Mouse (Mus musculus): ENCODE results near the gene Jdp2.

Gene Jdp2

DNA sequence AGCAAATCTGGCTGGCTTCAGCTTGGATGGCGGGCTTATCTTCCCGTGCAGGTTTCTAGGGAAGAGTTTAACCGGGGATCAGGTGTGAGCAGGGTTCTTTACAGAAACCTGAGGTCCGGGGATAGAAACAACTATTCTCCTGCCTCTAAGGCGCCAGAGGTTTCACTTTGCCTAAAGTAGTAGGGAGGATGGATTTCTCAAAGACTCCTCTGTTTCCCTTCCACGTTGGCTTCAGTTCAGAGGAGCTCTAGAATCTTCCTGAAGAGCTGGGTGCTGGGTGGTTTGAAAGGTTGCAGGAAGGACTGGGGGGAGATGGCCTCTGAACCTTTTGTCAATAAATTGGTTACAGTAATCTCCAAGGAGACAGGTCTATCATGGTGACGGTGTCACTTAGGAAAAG, 1.8 kb downstream of the Jdp2 start:
- DNase-seq (ENCODE audit: extremely low read depth, low read depth, low spot score) = no peak

DNA sequence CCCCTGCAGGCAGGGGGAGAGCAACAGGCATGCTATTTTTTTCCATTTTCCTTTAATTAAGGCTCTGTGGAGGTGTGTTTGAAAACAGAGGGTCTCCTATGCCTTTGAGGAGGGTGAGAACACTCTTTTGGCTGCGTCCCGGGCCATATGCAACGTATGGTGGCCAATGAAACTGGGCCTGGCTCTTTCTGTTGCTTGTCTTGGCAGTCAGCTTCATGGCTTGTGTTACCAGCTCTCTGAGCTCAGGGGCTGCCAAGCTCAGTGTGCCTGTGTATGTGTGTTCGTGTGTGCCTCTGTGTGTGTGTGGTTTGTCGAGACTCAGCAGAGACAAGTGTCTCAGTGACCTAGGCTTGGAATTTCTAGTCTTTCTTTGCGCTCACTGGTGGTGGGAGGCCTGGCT, 2.7 kb downstream of the Jdp2 start:
- no peak for DNase-seq (ENCODE audit: extremely low read depth, low read depth, low spot score)

DNA sequence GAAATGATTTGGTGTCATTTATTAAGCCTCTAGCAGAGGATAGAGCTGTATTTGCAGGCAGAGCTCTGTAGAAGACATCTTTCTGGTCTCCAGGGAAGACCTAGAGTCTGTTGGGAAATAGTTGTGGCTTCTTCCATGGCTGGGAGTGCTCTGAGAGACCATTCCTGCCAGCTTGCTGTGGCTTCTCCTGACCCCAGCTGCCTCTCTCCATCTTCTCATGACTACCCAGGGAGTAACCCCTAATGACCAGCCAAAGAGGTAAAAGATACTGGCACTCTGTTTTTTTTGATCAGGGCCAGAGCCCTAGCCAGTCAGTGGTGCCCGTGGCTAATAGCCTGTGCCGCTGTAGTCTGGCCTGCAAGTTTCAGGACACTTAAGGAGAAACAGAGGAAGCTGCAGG, 3.3 kb downstream of the Jdp2 start:
- no peak for DNase-seq (ENCODE audit: extremely low read depth, low read depth, low spot score)

- DNase-seq (ENCODE audit: extremely low read depth, low read depth, low spot score) = no peak
These were observed 4.0 kb downstream of the Jdp2 start for GRCm38 (mm10) chr12:85602811-85603210.

DNA sequence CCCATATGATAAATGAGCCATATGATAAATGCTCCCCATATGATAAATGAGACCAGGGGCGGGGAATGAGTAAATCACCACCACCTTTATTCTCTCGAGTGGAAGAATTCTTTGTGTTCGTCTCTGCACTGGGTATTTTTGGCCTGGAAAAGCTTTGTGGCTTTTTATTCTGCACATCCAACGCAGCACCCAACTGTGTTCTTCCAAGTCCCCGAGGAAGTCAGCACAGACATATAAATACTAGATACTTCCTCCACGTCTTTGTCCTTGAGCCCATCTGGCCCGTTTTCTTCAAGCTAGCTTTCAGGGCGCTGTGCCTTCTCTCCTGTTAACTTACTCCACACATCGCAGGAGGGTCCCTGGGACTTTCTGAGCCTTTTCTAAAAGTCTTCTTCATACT, 4.9 kb downstream of the Jdp2 start:
- no peak for DNase-seq (ENCODE audit: extremely low read depth, low read depth, low spot score)

GRCm38 (mm10) chr12:85604301-85604998, 5.6 kb downstream of the Jdp2 start:
- DNase-seq (ENCODE audit: extremely low read depth, low read depth, low spot score) = no peak

- DNase-seq (ENCODE audit: extremely low read depth, low read depth, low spot score) = no peak
These were observed 9.0 kb downstream of the Jdp2 start for GRCm38 (mm10) chr12:85607519-85608449.

DNA sequence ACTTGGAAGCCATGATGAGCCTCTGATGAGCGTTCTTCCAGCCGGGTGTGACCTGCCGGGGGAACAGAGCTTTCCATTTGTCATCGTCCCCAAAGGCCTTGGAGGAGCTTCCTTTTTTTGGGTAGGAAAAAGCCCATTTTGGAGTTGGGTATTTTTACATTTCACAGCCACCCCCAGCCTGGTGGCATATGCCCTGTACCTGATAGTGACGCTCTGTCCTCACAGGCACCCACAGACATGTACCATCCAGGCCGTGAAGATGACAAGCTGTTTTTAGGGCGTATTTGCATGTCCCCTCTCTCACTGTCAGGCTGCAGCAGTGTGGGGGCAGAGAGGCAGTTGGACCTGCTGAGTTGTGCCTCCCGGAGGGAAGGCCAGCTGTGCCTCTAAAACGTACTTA, 11.3 kb downstream of the Jdp2 start:
- DNase-seq (ENCODE audit: extremely low read depth, low read depth, low spot score) = no peak

GRCm38 (mm10) chr12:85614090-85614489, 15.3 kb downstream of the Jdp2 start:
- DNase-seq (ENCODE audit: extremely low read depth, low read depth, low spot score) = peak; percentile 65

- no peak for DNase-seq (ENCODE audit: extremely low read depth, low read depth, low spot score)
These were observed 16.7 kb downstream of the Jdp2 start for GRCm38 (mm10) chr12:85615486-85615885.

GRCm38 (mm10) chr12:85617885-85618284, 19.1 kb downstream of the Jdp2 start:
- DNase-seq (ENCODE audit: extremely low read depth, low read depth, low spot score) = no peak

GRCm38 (mm10) chr12:85618430-85618829, 19.6 kb downstream of the Jdp2 start:
- no peak for DNase-seq (ENCODE audit: extremely low read depth, low read depth, low spot score)

GRCm38 (mm10) chr12:85619283-85619897, 20.6 kb downstream of the Jdp2 start:
- DNase-seq (ENCODE audit: extremely low read depth, low read depth, low spot score) = peak; percentile 56

DNA sequence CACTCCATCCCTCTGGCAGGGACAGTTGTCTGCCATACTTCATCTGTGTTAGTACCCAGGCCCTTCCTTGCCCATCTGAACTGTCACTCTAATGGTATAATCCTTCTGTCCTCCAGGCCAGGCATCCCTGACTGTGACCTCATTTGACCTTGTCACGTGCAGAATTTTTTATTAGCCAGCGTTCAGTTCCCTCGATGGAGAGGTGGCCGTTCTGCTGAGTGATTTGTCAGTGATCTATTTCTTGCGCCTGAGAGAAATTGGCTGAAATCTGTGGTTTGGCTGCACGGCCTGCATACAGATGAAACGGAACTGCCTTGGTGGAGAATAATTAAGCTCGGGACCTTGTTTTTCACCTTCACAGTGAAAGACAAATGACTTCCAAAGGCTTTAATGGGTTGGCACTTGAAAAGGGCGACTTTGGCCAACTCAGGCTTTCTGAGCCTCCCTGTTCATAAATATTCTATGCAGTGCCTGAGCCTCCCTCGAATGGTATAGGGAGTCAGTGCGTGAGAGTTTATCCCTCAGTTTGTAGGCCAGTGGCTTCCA, 21.1 kb downstream of the Jdp2 start:
- no peak for DNase-seq (ENCODE audit: extremely low read depth, low read depth, low spot score)

- no peak for DNase-seq (ENCODE audit: extremely low read depth, low read depth, low spot score)
These were observed 22.2 kb downstream of the Jdp2 start for GRCm38 (mm10) chr12:85621027-85621426.

- DNase-seq (ENCODE audit: extremely low read depth, low read depth, low spot score) = peak; percentile 46
These were observed 22.8 kb downstream of the Jdp2 start for GRCm38 (mm10) chr12:85621673-85622072.

DNA sequence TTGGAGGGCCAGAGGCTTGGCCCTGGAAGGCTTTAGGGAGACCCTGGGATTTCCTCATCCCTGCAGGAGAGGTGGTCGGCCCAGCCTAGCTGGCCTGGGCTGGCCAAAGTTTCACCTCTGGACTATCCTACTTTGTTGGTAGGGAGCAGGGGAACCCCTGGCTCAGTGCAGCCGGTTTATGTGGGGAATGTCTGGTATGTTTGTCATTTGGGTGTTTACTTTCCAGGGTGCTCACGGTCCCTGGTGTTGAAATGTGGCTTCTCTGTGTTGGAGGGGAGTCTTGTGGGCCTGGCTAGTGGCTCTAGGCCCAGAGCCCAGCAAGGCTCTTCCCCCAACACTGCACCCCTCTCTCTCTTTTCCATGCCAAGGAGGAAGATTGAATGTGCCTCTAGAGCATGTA, 24.9 kb downstream of the Jdp2 start:
- no peak for DNase-seq (ENCODE audit: extremely low read depth, low read depth, low spot score)

DNA sequence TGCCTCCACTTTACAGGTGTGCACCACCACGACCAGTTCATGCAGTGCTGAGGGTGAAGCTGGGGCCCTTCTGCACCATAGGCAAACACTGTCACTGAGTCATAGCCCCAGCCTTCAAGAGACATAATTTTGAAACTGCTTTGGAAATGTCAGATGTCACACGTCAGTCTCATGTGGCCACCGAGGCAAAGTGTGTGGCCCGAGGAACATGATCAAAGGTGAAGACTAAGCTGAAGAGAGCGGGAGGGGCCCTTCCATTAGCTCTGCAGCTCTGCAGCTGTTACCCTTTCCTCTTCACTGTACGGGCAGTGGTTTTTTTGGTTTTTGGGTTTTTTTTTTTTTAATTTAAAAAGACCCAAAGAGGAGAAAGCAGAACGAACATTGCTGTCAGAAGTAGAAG, 25.8 kb downstream of the Jdp2 start:
- no peak for DNase-seq (ENCODE audit: extremely low read depth, low read depth, low spot score)

GRCm38 (mm10) chr12:85625852-85626251, 27.0 kb downstream of the Jdp2 start:
- no peak for DNase-seq (ENCODE audit: extremely low read depth, low read depth, low spot score)

DNA sequence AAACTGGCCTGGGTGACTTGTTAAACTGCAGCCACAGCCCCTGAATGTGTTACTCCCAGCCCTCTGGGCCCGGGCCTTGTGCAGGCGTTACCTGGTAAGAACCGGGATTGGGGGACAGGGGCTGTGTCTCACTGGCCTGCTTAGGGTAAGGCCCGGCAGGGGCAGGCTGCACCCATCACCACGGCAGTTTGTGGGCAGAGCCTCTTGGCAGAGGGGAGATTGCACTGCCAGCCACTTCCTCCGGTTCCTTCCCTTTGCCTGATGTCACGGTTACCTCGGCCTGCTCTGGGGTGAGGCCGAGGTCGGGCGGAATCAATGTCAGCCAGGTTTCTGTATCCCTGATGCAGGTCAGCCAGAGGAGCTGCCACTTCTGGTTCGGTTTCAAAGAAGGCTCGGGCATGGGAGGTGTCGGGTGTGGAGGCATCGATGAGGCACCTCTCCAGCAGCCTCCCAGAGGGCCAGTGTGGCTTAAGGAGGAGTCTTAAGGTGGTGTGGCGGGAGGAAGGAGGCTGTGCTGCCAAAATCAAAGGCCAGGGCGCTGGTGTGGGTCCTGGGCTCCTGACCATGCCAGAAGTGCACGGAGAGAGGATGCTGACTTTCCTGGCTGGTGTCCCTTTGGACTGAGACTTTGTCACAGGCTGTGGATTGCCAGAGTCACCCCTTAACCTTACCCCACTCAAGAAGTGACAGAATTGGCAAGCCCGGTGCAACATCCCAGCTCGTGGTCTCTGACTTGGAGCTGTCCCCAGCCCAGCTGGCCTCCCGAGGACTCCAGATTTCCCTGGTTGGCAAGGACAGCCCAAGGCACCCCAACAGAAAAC, 31.0 kb downstream of the Jdp2 start:
- no peak for DNase-seq (ENCODE audit: extremely low read depth, low read depth, low spot score)

- DNase-seq (ENCODE audit: extremely low read depth, low read depth, low spot score) = no peak
These were observed 32.4 kb downstream of the Jdp2 start for GRCm38 (mm10) chr12:85631196-85631595.
